Mouse (Mus musculus) heart, adult 2 months (tissue): Measurements from ENCODE around the gene Rps19bp1.

Experiments
- CTCF ChIP-seq: fragments of 200-600 bp; IDR thresholded peaks from 2 replicates; pipeline ENCODE4 v1.8.1; 2022; ENCODE audit warnings: antibody characterized with exemption, mild to moderate bottlenecking, moderate library complexity
- EP300 ChIP-seq: fragments of 200-500 bp; IDR thresholded peaks from 2 replicates; pipeline ENCODE4 v1.6.1; 2011; ENCODE audit warnings: low read depth, low read length, control low read depth; ENCODE audit not compliant: insufficient read depth
- POLR2A ChIP-seq: fragments of 200-500 bp; IDR thresholded peaks from 2 replicates; pipeline ENCODE4 v1.6.1; 2011; ENCODE audit warnings: mild to moderate bottlenecking, low read depth, low read length, control low read depth; ENCODE audit not compliant: insufficient read depth

DNA sequence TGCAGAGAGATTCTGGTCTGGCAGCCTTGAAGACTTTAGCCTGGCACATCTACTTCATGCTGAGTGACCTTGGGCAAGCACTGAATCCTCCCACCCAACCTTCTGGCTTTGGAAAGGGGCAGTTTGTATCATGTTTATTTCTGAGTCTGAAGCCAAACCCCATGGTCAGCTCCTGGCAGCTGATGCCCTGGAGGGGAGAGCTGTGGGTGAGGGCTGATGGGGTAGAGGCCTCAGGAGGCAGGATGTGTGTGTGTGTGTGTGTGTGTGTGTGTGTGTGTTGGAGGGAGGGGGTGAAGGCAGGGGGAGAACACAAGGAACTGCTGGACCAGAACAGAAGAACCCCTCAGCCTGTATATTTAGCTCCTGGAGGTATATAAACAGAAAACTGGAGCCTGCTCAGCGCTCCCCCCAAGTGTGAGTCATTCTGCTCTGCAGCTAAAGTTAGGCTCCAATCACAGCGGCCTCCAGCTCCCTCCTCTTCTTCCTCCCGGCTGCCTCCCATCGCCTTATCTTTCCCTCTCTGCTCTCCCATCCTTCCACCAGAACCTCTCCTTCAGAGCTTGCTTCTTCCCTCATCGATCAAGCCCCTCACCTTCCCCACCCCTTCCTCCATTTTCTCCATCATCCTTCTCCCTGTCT, 14.1 kb upstream of the Rps19bp1 start:
- no peak for TF ChIP-seq POLR2A
- no peak for TF ChIP-seq EP300
- TF ChIP-seq CTCF, result no peak
